Mouse (Mus musculus) stomach, embryonic 15.5 days (tissue): ENCODE data around the gene Pip5kl1. TPM values are rescaled to one million over a fixed set of nuclear protein-coding genes. Genes with fewer than 3 reads are reported as not detected.

ENCODE experiments used
- ATAC-seq: fragments of 200-750 bp; cut with Nextera tagmentation; 2 replicates; pipeline ENCODE4 v1.8.0; 2017; ENCODE audit warnings: low read depth, moderate number of reproducible peaks, moderate TSS enrichment; ENCODE audit not compliant: insufficient read depth, low FRiP score
- H3K27ac ChIP-seq: fragments of 300-500 bp; sonication (generic); 2 replicates; pipeline ENCODE4 v1.5.1; 2015; ENCODE audit warnings: mild to moderate bottlenecking, inconsistent platforms
- H3K27me3 ChIP-seq: fragments of 300-500 bp; sonication (generic); replicated peaks from 2 replicates; pipeline ENCODE4 v1.6.1; 2015; ENCODE audit warnings: inconsistent platforms
- H3K36me3 ChIP-seq: fragments of 300-500 bp; sonication (generic); 2 replicates; pipeline ENCODE4 v1.6.1; 2015; ENCODE audit warnings: inconsistent platforms
- H3K4me1 ChIP-seq: fragments of 300-500 bp; sonication (generic); 2 replicates; pipeline ENCODE4 v1.6.1; 2015; ENCODE audit warnings: inconsistent platforms
- H3K4me2 ChIP-seq: fragments of 300-500 bp; sonication (generic); 2 replicates; pipeline ENCODE4 v1.6.1; 2015; ENCODE audit warnings: mild to moderate bottlenecking, inconsistent platforms
- H3K4me3 ChIP-seq: fragments of 300-500 bp; sonication (generic); replicated peaks from 2 replicates; pipeline ENCODE4 v1.5.1; 2015; ENCODE audit warnings: inconsistent platforms
- H3K9ac ChIP-seq: fragments of 300-500 bp; sonication (generic); 2 replicates; pipeline ENCODE4 v1.6.1; 2015; ENCODE audit warnings: inconsistent platforms
- H3K9me3 ChIP-seq: fragments of 300-500 bp; sonication (generic); 2 replicates; pipeline ENCODE4 v1.6.1; 2016; ENCODE audit warnings: inconsistent platforms
- WGBS: fragments of 180-500 bp; shearing (Covaris S2); methylation state at CpG from one replicate; pipeline ENCODE4 v1.1.7; 2015; 5-methylcytosine and 5-hydroxymethylcytosine counted together
- polyA plus RNA-seq: library from polyadenylated mRNA; unstranded; fragments of >200 nt; fragmentation: Nextera tagmentation; extraction: Ambion mirVana; gene quantifications from 2 replicates; pipeline ENCODE4 v1.2.1, GENCODE M21; 2015

Gene Pip5kl1
- polyA plus RNA-seq, 1 experiment from 2014 or later: 0.36 TPM

GRCm38 (mm10) chr2:32551236-32551635 is 23.4 kb upstream of the Pip5kl1 start:
- no peaks in the 10 kb centered on the region for H3K36me3 ChIP-seq
- H3K4me2 ChIP-seq: no peak overlapping the region
- ATAC-seq: no peak
- H3K4me3 ChIP-seq: no peak overlapping the region
- no peaks in the 10 kb centered on the region for H3K27me3 ChIP-seq
- no peaks in the 10 kb centered on the region for H3K9me3 ChIP-seq
- no peak overlapping the region for H3K9ac ChIP-seq
- H3K27ac ChIP-seq: no peak overlapping the region
- WGBS: 66% methylated on average over 5 of the region's 5 CpGs
- peaks cover 25% of the 10 kb centered on the region for H3K4me1 ChIP-seq

GRCm38 (mm10) chr2:32553592-32554148 is 20.9 kb upstream of the Pip5kl1 start:
- H3K27ac ChIP-seq: no peak overlapping the region
- no peak overlapping the region for H3K9ac ChIP-seq
- ATAC-seq: no peak

GRCm38 (mm10) chr2:32555484-32555883 is 19.1 kb upstream of the Pip5kl1 start:
- H3K36me3 ChIP-seq: peaks cover 16% of the 10 kb centered on the region; the same call in 1 of the 2 replicates
- no peaks in the 10 kb centered on the region for H3K27me3 ChIP-seq
- no peak overlapping the region for H3K4me2 ChIP-seq
- H3K4me1 ChIP-seq: peaks cover 10% of the 10 kb centered on the region
- no peak for ATAC-seq
- 41% methylated on average over 4 of the region's 4 CpGs for WGBS
- H3K9ac ChIP-seq: no peak overlapping the region
- peak overlapping the region; percentile 51; the same call in 1 of the 2 replicates for H3K27ac ChIP-seq
- no peaks in the 10 kb centered on the region for H3K9me3 ChIP-seq
- H3K4me3 ChIP-seq: no peak overlapping the region

More at GRCm38 (mm10) chr2:32553592-32554148, 20.9 kb upstream of the Pip5kl1 start:
- Histone ChIP-seq H3K4me3 (no peak overlapping the region), H3K36me3 (0 out of 2 replicates have a peak, but pooled peaks cover 6% of the 10 kb centered on the region), H3K4me2 (no peak overlapping the region), H3K9me3 (no peaks in the 10 kb centered on the region), H3K27me3 (no peaks in the 10 kb centered on the region), H3K4me1 (peaks cover 22% of the 10 kb centered on the region)
- 68% methylated on average over 7 of the region's 7 CpGs for WGBS

GRCm38 (mm10) chr2:32556019-32556418 is 18.6 kb upstream of the Pip5kl1 start:
- no peaks in the 10 kb centered on the region for H3K9me3 ChIP-seq
- H3K9ac ChIP-seq: no peak overlapping the region
- no peak overlapping the region for H3K4me2 ChIP-seq
- 76% methylated on average over 7 of the region's 7 CpGs for WGBS
- H3K27ac ChIP-seq: peak overlapping the region; percentile 51; the same call in 1 of the 2 replicates
- H3K4me1 ChIP-seq: 0 out of 2 replicates have a peak, but pooled peaks cover 7% of the 10 kb centered on the region
- H3K27me3 ChIP-seq: no peaks in the 10 kb centered on the region
- no peak overlapping the region for H3K4me3 ChIP-seq
- ATAC-seq: no peak
- peaks cover 16% of the 10 kb centered on the region; the same call in 1 of the 2 replicates for H3K36me3 ChIP-seq

- Histone ChIP-seq H3K4me2 (no peak overlapping the region), H3K9me3 (no peaks in the 10 kb centered on the region), H3K36me3 (peaks cover 27% of the 10 kb centered on the region), H3K9ac (no peak overlapping the region), H3K4me1 (0 out of 2 replicates have a peak, but pooled peaks cover 7% of the 10 kb centered on the region), H3K27me3 (no peaks in the 10 kb centered on the region), H3K4me3 (no peak overlapping the region), H3K27ac (peak overlapping the region; percentile 40; the same call in 1 of the 2 replicates)
- 70% methylated on average over 5 of the region's 5 CpGs for WGBS
- ATAC-seq: peak; percentile 44; the same call in 1 of the 2 replicates
Observed at GRCm38 (mm10) chr2:32559570-32559969, 15.0 kb upstream of the Pip5kl1 start.

- Histone ChIP-seq H3K36me3 (peaks cover 44% of the 10 kb centered on the region), H3K9ac (no peak overlapping the region), H3K4me1 (peaks cover 3% of the 10 kb centered on the region), H3K4me3 (no peak overlapping the region), H3K27me3 (no peaks in the 10 kb centered on the region), H3K27ac (no peak overlapping the region), H3K9me3 (no peaks in the 10 kb centered on the region), H3K4me2 (no peak overlapping the region)
- WGBS: 40% methylated on average over 4 of the region's 4 CpGs
- no peak for ATAC-seq
Observed at GRCm38 (mm10) chr2:32566536-32567063, 8.0 kb upstream of the Pip5kl1 start.

- no peak for ATAC-seq
- no peaks in the 10 kb centered on the region for H3K9me3 ChIP-seq
- no peak overlapping the region for H3K27ac ChIP-seq
- WGBS: 70% methylated on average over 5 of the region's 5 CpGs
- H3K9ac ChIP-seq: no peak overlapping the region
- peaks cover 48% of the 10 kb centered on the region for H3K36me3 ChIP-seq
- H3K27me3 ChIP-seq: no peaks in the 10 kb centered on the region
- no peak overlapping the region for H3K4me3 ChIP-seq
- H3K4me1 ChIP-seq: peaks cover 14% of the 10 kb centered on the region
- no peak overlapping the region for H3K4me2 ChIP-seq
Observed at GRCm38 (mm10) chr2:32568149-32568548, 6.4 kb upstream of the Pip5kl1 start.

GRCm38 (mm10) chr2:32568941-32569340 is 5.7 kb upstream of the Pip5kl1 start:
- ATAC-seq: no peak
- WGBS: 89% methylated on average over 3 of the region's 3 CpGs
- Histone ChIP-seq H3K4me1 (peaks cover 14% of the 10 kb centered on the region), H3K27ac (no peak overlapping the region), H3K9me3 (no peaks in the 10 kb centered on the region), H3K4me3 (no peak overlapping the region), H3K36me3 (peaks cover 43% of the 10 kb centered on the region), H3K4me2 (no peak overlapping the region), H3K9ac (no peak overlapping the region), H3K27me3 (no peaks in the 10 kb centered on the region)

- Histone ChIP-seq H3K4me1 (peaks cover 22% of the 10 kb centered on the region), H3K9ac (peak within 1 kb of the TSS; percentile 81), H3K4me3 (peak within 1 kb of the TSS; percentile 85), H3K9me3 (no peaks in the 10 kb centered on the region), H3K36me3 (peaks cover 27% of the 10 kb centered on the region), H3K4me2 (peak within 1 kb of the TSS; percentile 86), H3K27ac (peak within 1 kb of the TSS; percentile 57; the same call in 1 of the 2 replicates), H3K27me3 (peaks cover 4% of the 10 kb centered on the region; the same call in 1 of the 2 replicates)
- WGBS: 1% methylated on average over 36 of the region's 36 CpGs
- ATAC-seq: peak; percentile 82
Observed at GRCm38 (mm10) chr2:32570698-32571494, 3.7 kb upstream of the Pip5kl1 start, which contains the start of gene Dpm2. Dpm2 (plus strand) TSS chr2:32570858.

- H3K27me3 ChIP-seq: peaks cover 4% of the 10 kb centered on the region; the same call in 1 of the 2 replicates
- H3K9ac ChIP-seq: no peak overlapping the region
- H3K4me3 ChIP-seq: 0 out of 2 replicates have a peak overlapping the region, but pooled peaks have one; percentile 85
- H3K27ac ChIP-seq: no peak overlapping the region
- WGBS: 89% methylated on average over 11 of the region's 11 CpGs
- peaks cover 21% of the 10 kb centered on the region for H3K36me3 ChIP-seq
- peaks cover 22% of the 10 kb centered on the region for H3K4me1 ChIP-seq
- H3K9me3 ChIP-seq: no peaks in the 10 kb centered on the region
- ATAC-seq: no peak
- peak overlapping the region; percentile 86 for H3K4me2 ChIP-seq
Observed at GRCm38 (mm10) chr2:32572196-32572595, 2.4 kb upstream of the Pip5kl1 start.

- Histone ChIP-seq H3K27me3 (peaks cover 10% of the 10 kb centered on the region; the same call in 1 of the 2 replicates), H3K9me3 (no peaks in the 10 kb centered on the region), H3K4me1 (peaks cover 24% of the 10 kb centered on the region), H3K9ac (peak overlapping the region; percentile 16; the same call in 1 of the 2 replicates), H3K4me2 (peak overlapping the region; percentile 81), H3K36me3 (peaks cover 6% of the 10 kb centered on the region; the same call in 1 of the 2 replicates), H3K27ac (no peak overlapping the region), H3K4me3 (peak overlapping the region; percentile 33)
- no peak for ATAC-seq
- under 1% methylated on average over 26 of the region's 26 CpGs for WGBS
Observed at GRCm38 (mm10) chr2:32574901-32575585, 446 bp downstream of the Pip5kl1 start.
